Mouse (Mus musculus): ENCODE results near the gene Cenpv.
A peak's percentile ranks its signal among the peaks of the same experiment; 100 is the strongest.

Gene Cenpv

GRCm38 (mm10) chr11:62539089-62539890 lies at the start of gene Cenpv:
TSS of gene Cenpv (minus strand) at chr11:62539261.
- DNase-seq (ENCODE audit: low read depth, low spot score) = peak; percentile 87

GRCm38 (mm10) chr11:62587034-62587433 lies 48.0 kb upstream of the Cenpv start:
- no peak for DNase-seq (ENCODE audit: low read depth, low spot score)

- no peak for DNase-seq (ENCODE audit: low read depth, low spot score)
These were observed 45.7 kb upstream of the Cenpv start for GRCm38 (mm10) chr11:62584671-62585206.

- DNase-seq (ENCODE audit: low read depth, low spot score) = no peak
These were observed 44.0 kb upstream of the Cenpv start for GRCm38 (mm10) chr11:62583031-62583430.

- peak; percentile 66 for DNase-seq (ENCODE audit: low read depth, low spot score)
These were observed 37.6 kb upstream of the Cenpv start for GRCm38 (mm10) chr11:62576530-62577152.

- peak; percentile 91 for DNase-seq (ENCODE audit: low read depth, low spot score)
These were observed 36.8 kb upstream of the Cenpv start for GRCm38 (mm10) chr11:62575659-62576438.

- DNase-seq (ENCODE audit: low read depth, low spot score) = peak; percentile 92
These were observed 36.2 kb upstream of the Cenpv start for GRCm38 (mm10) chr11:62575297-62575658.

GRCm38 (mm10) chr11:62574703-62575085 lies 35.6 kb upstream of the Cenpv start:
- no peak for DNase-seq (ENCODE audit: low read depth, low spot score)

GRCm38 (mm10) chr11:62573959-62574702 lies 35.1 kb upstream of the Cenpv start, which contains the start of gene Trpv2:
TSS of gene Trpv2 (plus strand) at chr11:62574486.
- DNase-seq (ENCODE audit: low read depth, low spot score) = no peak

GRCm38 (mm10) chr11:62568300-62568699 lies 29.2 kb upstream of the Cenpv start:
- DNase-seq (ENCODE audit: low read depth, low spot score) = no peak

GRCm38 (mm10) chr11:62566211-62566610 lies 27.1 kb upstream of the Cenpv start:
- DNase-seq (ENCODE audit: low read depth, low spot score) = no peak

GRCm38 (mm10) chr11:62565747-62566146 lies 26.7 kb upstream of the Cenpv start:
- DNase-seq (ENCODE audit: low read depth, low spot score) = no peak

- DNase-seq (ENCODE audit: low read depth, low spot score) = no peak
These were observed 24.5 kb upstream of the Cenpv start for GRCm38 (mm10) chr11:62563590-62563989.

- peak; percentile 16 for DNase-seq (ENCODE audit: low read depth, low spot score)
These were observed 21.5 kb upstream of the Cenpv start for GRCm38 (mm10) chr11:62560463-62561016.

GRCm38 (mm10) chr11:62558961-62559646 lies 20.0 kb upstream of the Cenpv start:
- DNase-seq (ENCODE audit: low read depth, low spot score) = no peak

- no peak for DNase-seq (ENCODE audit: low read depth, low spot score)
These were observed 19.1 kb upstream of the Cenpv start for GRCm38 (mm10) chr11:62558152-62558551.

- DNase-seq (ENCODE audit: low read depth, low spot score) = no peak
These were observed 18.1 kb upstream of the Cenpv start for GRCm38 (mm10) chr11:62557205-62557604.

GRCm38 (mm10) chr11:62555896-62556412 lies 16.9 kb upstream of the Cenpv start:
- DNase-seq (ENCODE audit: low read depth, low spot score) = no peak

GRCm38 (mm10) chr11:62554934-62555517 lies 16.0 kb upstream of the Cenpv start:
- no peak for DNase-seq (ENCODE audit: low read depth, low spot score)

Measured in brain, adult 2 months (tissue).